Mouse (Mus musculus) lung, postnatal 0 days (tissue): ENCODE results near the gene Asic2.

ENCODE experiments used
- CTCF ChIP-seq: IDR thresholded peaks from 2 replicates; pipeline ENCODE4 v1.5.1; 2016; ENCODE audit warnings: antibody characterized with exemption, mild to moderate bottlenecking
- EP300 ChIP-seq: IDR thresholded peaks from 2 replicates; pipeline ENCODE4 v1.6.1; 2016; ENCODE audit warnings: antibody characterized with exemption, mild to moderate bottlenecking, control low read depth

DNA sequence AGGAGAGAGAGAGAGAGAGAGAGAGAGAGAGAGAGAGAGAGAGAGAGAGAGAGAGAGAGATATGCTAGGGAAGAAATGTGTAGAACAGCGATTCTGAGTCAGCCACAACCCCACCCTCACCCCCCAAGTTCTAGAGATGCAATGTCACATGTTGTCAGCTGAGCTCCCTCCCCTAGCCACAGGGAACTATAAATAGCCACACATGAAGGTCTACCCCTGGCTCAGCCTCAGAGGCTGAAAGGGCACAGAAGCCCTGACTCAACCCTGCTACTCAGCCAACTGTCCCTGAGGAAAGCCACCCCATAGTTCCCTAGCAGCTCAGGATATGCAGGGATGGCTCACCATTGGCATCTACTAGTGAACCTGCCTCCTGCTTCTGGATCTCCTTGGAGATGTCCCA is 26.1 kb downstream of the Asic2 start:
- TF ChIP-seq CTCF: no peak
- TF ChIP-seq EP300: no peak
